Mouse (Mus musculus) liver, embryonic 14.5 days (tissue): ENCODE measurements around the gene Supt5. TPM values are rescaled to one million over a fixed set of nuclear protein-coding genes. Genes with fewer than 3 reads are reported as not detected.
A peak's percentile ranks its signal among the peaks of the same experiment; 100 is the strongest.

Source experiments
- ATAC-seq: fragments of 200-750 bp; cut with Nextera tagmentation; 2 replicates; pipeline ENCODE4 v1.8.0; 2017; ENCODE audit warnings: moderate number of reproducible peaks, mild to moderate bottlenecking, moderate library complexity; ENCODE audit not compliant: insufficient read depth
- DNase-seq, 3 experiments: peaks; one replicate each; pipeline ENCODE4 v3.0.0-alpha.2; 2012 to 2013; ENCODE audit warnings: low read depth in 3 of 3, low spot score in 3 of 3
- H3K27ac ChIP-seq: fragments of 300-500 bp; sonication (generic); 2 replicates; pipeline ENCODE4 v1.5.1; 2014; ENCODE audit warnings: moderate library complexity, mild to moderate bottlenecking, control low read depth, inconsistent platforms
- H3K27me3 ChIP-seq: fragments of 300-500 bp; sonication (generic); 2 replicates; pipeline ENCODE4 v1.6.1; 2014; ENCODE audit warnings: mild to moderate bottlenecking, low read length, moderate library complexity; ENCODE audit not compliant: control insufficient read depth, insufficient read depth
- H3K36me3 ChIP-seq: fragments of 300-500 bp; sonication (generic); replicated peaks from 2 replicates; pipeline ENCODE4 v1.6.1; 2014; ENCODE audit warnings: low read depth; ENCODE audit not compliant: control insufficient read depth, insufficient read depth
- H3K4me1 ChIP-seq, 2 experiments: fragments of 200-500 bp in 1 of 2; fragments of 300-500 bp in 1 of 2; sonication (generic) in 1 of 2; replicated peaks; 2 replicates each; pipeline ENCODE4 v1.6.1; 2012 to 2014; ENCODE audit warnings: antibody characterized with exemption in 1 of 2, inconsistent platforms in 1 of 2, low read length in 1 of 2; ENCODE audit not compliant: control insufficient read depth in 2 of 2, insufficient read depth in 2 of 2
- H3K4me2 ChIP-seq: fragments of 300-500 bp; sonication (generic); 2 replicates; pipeline ENCODE4 v1.6.1; 2014; ENCODE audit warnings: low read depth, mild to moderate bottlenecking, control low read depth, moderate library complexity
- H3K4me3 ChIP-seq, 2 experiments: fragments of 200-500 bp in 1 of 2; fragments of 300-500 bp in 1 of 2; sonication (generic) in 1 of 2; 2 replicates each; pipeline ENCODE4 v1.5.1; 2012 to 2014; ENCODE audit warnings: low read depth in 2 of 2, low read length in 2 of 2, mild to moderate bottlenecking in 2 of 2, control low read depth in 1 of 2, inconsistent platforms in 1 of 2, moderate library complexity in 1 of 2; ENCODE audit not compliant: insufficient read depth in 1 of 2
- H3K9ac ChIP-seq: fragments of 300-500 bp; sonication (generic); replicated peaks from 2 replicates; pipeline ENCODE4 v1.6.1; 2014; ENCODE audit warnings: mild to moderate bottlenecking, control low read depth, moderate library complexity
- H3K9me3 ChIP-seq: fragments of 300-500 bp; sonication (generic); 2 replicates; pipeline ENCODE4 v1.6.1; 2016; ENCODE audit warnings: low read length, mixed read lengths; ENCODE audit not compliant: control insufficient read depth
- CTCF ChIP-seq: IDR thresholded peaks from 2 replicates; pipeline ENCODE4 v1.5.1; 2016; ENCODE audit warnings: antibody characterized with exemption, low read depth, control low read depth
- EP300 ChIP-seq: IDR thresholded peaks from 2 replicates; pipeline ENCODE4 v1.6.1; 2016; ENCODE audit warnings: antibody characterized with exemption, low read depth
- WGBS: fragments of 180-500 bp; shearing (Covaris S2); extraction: QIAGEN DNeasy Blood & Tissue Kit; methylation state at CpG from one replicate; pipeline ENCODE4 v1.1.7; 2014; ENCODE audit not compliant: insufficient replicate concordance; 5-methylcytosine and 5-hydroxymethylcytosine counted together
- polyA plus RNA-seq, 2 experiments: library from polyadenylated mRNA; depleted of rRNA in 1 of 2; stranded (reverse) in 1 of 2; unstranded in 1 of 2; fragments of >200 nt; fragmentation: Nextera tagmentation in 1 of 2; extraction: Ambion mirVana in 1 of 2; gene quantifications; 2 replicates each; pipeline versions ENCODE4 v1.2.1 to v1.2.3; 2012 to 2014

Supt5 gene
- polyA plus RNA-seq, 2 experiments, result 21.7 to 29.6 TPM

DNA sequence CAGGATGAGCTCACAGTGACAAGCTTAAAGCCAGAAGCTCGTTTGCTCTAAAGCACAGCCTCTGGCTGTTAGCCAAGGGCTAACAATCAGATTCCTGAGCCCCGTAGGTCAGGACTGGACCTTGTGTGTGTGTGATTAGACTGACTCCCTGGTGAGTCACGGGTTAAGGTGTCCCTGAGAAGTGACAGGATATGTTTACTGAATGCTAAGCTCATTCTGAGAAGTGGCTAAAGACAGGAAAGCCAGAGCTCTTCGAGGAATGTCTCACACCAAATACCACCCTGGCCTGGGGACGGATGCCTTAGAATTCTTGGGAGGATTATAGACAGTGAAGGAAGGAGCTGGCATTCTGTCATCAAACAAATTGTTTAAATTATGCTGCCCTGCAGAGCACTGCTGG lies 19.4 kb upstream of the Supt5 start:
- DNase-seq (no peak), ATAC-seq (peak; percentile 34; the same call in 1 of the 2 replicates)
- Histone ChIP-seq H3K27ac (no peak overlapping the region; the same call in 1 of the 2 replicates), H3K4me3 (no peak overlapping the region), H3K4me1 (peaks cover 0 to 10% of the 10 kb centered on the region in 2 experiments; a peak in 3 of 4 replicates), H3K27me3 (no peaks in the 10 kb centered on the region), H3K9me3 (no peaks in the 10 kb centered on the region), H3K9ac (no peak overlapping the region), H3K4me2 (peak overlapping the region; percentile 18; the same call in 1 of the 2 replicates), H3K36me3 (peaks cover 19% of the 10 kb centered on the region)
- 10% methylated on average over 5 of the region's 5 CpGs for WGBS
- TF ChIP-seq EP300 (no peak), CTCF (no peak)

DNA sequence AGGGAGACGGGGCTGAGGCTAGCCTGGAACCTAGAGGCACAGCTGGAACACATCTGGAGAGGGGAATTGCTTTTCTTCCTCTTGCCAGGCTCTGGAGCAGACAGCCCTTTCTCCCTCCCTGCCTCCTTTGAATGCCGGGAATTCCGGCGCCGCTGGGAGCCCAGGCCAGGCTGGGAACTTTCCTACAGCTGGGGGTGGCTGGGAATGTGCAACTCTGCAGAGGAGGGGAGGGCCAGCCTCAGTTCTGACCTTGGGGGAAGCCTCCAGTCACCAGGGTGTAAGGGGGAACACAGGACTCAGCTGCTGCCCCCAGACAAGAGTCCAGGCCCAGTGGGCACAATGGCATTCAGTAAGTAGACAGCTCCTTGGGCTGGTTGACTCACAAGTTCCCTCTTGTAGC lies 18.4 kb upstream of the Supt5 start:
- Histone ChIP-seq H3K27ac (no peak overlapping the region), H3K4me3 (no peak overlapping the region), H3K36me3 (peaks cover 28% of the 10 kb centered on the region), H3K27me3 (no peaks in the 10 kb centered on the region), H3K4me1 (peaks cover 1 to 13% of the 10 kb centered on the region in 2 experiments), H3K9me3 (no peaks in the 10 kb centered on the region), H3K9ac (no peak overlapping the region), H3K4me2 (no peak overlapping the region)
- DNase-seq, result no peak
- ATAC-seq, result no peak
- no peak for TF ChIP-seq EP300
- TF ChIP-seq CTCF, result no peak
- 30% methylated on average over 5 of the region's 5 CpGs for WGBS

DNA sequence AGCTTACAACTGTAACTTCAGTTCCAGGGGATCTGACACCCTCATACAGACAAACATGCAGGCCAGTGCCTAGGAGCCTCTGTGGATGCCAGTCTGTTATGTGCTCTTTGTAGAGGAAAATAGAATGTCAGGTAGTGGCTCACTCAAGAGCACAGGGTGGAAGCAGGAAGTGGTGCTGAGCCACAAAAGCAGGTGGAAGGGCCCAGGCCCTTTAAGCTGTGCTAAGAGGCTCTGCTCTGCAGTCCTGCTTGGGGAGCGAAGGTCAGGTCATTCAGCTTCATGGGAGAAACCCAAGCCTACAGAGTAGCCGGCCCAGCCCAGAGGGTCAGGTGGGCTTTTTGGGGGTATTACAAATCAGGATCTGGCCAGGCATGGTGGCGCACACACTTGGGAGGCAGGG lies 16.7 kb upstream of the Supt5 start:
- Histone ChIP-seq H3K9ac (no peak overlapping the region), H3K9me3 (no peaks in the 10 kb centered on the region), H3K4me3 (no peak overlapping the region), H3K27me3 (no peaks in the 10 kb centered on the region), H3K27ac (no peak overlapping the region), H3K4me1 (peaks cover 7 to 18% of the 10 kb centered on the region in 2 experiments), H3K36me3 (peaks cover 34% of the 10 kb centered on the region), H3K4me2 (no peak overlapping the region)
- DNase-seq (no peak), ATAC-seq (no peak)
- TF ChIP-seq CTCF (no peak), EP300 (no peak)
- WGBS, result 81% methylated on average over 3 of the region's 3 CpGs

DNA sequence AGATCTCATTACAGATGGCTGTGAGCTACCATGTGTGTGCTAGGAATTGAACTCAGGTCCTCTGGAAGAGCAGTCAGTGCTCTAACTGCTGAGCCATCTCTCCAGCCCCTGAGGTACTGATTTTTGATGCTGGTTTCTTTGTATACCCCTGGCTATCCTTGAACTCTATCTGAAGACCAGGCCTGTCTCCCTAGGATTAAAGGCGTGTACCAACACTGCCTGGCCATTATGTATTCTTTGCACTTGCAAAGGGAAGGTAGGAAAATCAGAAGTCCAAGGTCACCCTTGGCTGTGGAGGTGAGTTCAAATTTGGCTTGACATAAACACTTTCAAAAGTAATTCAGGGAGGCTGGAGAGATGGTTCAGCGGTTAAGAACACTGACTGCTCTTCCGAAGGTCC lies 16.1 kb upstream of the Supt5 start:
- H3K4me1 ChIP-seq, result peaks cover 12 to 25% of the 10 kb centered on the region in 2 experiments
- TF ChIP-seq CTCF (no peak), EP300 (no peak)
- ATAC-seq (no peak), DNase-seq (no peak)
- no peak overlapping the region for H3K27ac ChIP-seq
- no peak overlapping the region for H3K9ac ChIP-seq
- no peak overlapping the region for H3K4me3 ChIP-seq
- H3K36me3 ChIP-seq, result peaks cover 34% of the 10 kb centered on the region
- 84% methylated on average over 3 of the region's 3 CpGs for WGBS
- H3K4me2 ChIP-seq, result no peak overlapping the region
- H3K27me3 ChIP-seq, result no peaks in the 10 kb centered on the region
- H3K9me3 ChIP-seq, result no peaks in the 10 kb centered on the region

DNA sequence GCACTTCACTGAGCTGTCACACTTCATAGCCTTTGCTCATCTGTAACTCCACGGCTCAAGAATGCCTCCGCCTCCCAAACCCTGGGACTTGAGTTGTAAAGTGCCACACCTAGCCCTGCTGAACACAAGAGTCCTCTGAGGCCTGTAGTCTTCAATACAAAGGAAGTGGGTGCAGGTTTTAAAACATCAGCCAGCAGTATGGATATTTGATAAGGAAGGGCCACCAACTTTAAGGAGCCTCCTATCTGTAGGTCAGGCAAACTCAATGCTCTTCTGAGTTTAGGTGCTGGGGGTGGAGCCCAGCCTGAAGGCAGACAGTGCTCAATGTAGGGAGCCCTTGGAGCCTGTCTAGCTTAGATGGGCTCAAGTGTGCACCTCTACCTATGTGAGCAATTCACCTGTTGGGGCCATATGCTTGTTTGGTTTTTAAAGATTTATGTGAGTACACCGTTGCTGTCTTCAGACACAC lies 15.6 kb upstream of the Supt5 start:
- ATAC-seq, result no peak
- WGBS, result 78% methylated on average over 3 of the region's 3 CpGs
- H3K4me1 ChIP-seq, result peaks cover 14 to 28% of the 10 kb centered on the region in 2 experiments

More for the DNA sequence above, 15.6 kb upstream of the Supt5 start:
- Histone ChIP-seq H3K9ac (no peak overlapping the region), H3K9me3 (no peaks in the 10 kb centered on the region), H3K4me3 (no peak overlapping the region), H3K36me3 (peaks cover 34% of the 10 kb centered on the region), H3K4me2 (no peak overlapping the region), H3K27me3 (no peaks in the 10 kb centered on the region), H3K27ac (no peak overlapping the region; the same call in 1 of the 2 replicates)
- DNase-seq, result no peak
- TF ChIP-seq CTCF (no peak), EP300 (no peak)
